Mouse (Mus musculus) adrenal gland, postnatal 36 days (tissue): ENCODE results near the gene Rbpj. TPM values are rescaled to one million over a fixed set of nuclear protein-coding genes. Genes with fewer than 3 reads are reported as not detected.
A peak's percentile ranks its signal among the peaks of the same experiment; 100 is the strongest.

Source experiments
- DNase-seq, 2 experiments: peaks; one replicate each; pipeline ENCODE4 v3.0.0; 2021; ENCODE audit warnings: mixed read lengths in 1 of 2
- total RNA-seq, 2 experiments: library from RNA; stranded (reverse); gene quantifications; 2 replicates each; pipeline ENCODE4 v1.2.3; 2021

Gene Rbpj
- total RNA-seq, 2 experiments from 2014 or later = 39.4 to 44.5 TPM

DNA sequence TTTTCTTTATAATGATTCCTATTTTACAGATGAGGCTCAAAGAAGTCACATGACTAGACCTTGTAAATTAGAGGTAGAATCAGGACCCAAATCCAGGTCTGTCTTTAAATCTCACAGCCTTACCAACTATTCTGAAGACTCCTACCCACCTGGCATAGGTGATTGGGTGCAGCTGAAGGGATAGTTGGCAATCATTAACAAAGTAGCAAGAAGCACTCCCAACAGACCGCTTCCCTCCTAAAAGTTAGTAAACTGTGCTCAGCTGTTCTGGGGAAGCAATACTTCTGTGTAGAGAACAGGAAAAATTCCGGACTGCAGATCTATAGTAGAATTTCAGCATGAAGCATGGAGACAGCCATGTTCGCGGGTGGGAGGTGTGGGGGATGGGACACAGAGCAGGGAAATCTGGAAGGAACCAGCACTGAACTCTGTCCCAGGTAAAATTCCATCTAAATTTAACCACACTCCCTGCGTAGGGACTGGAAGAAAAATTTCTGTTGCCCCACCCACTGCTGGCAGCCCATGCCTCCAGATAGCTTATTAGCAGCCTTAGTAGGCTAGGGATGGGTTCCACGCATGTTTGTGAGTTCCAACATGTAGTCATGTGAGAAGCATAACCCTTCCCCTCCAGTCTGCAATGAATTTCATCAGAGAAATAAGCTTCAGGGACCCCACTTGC, 3.3 kb downstream of the Rbpj start:
- no peak for DNase-seq

DNA sequence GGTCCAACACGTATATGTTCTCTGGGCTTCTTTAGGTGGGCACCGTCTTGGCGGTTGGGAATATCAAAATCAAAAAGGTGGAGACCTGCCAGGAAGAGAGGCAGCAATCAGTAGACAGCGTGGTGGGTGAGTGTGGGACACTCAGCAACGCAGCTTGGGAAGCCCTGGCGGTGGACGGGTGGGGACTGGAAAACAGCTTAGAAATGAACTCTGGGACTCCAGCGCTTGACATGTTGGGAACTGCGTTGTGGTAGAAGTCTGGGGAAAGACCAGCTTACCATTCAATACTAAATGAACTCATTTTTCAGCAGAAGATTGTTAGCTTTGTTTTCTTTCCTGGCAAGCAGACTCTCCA, 3.8 kb downstream of the Rbpj start:
- DNase-seq = no peak

DNA sequence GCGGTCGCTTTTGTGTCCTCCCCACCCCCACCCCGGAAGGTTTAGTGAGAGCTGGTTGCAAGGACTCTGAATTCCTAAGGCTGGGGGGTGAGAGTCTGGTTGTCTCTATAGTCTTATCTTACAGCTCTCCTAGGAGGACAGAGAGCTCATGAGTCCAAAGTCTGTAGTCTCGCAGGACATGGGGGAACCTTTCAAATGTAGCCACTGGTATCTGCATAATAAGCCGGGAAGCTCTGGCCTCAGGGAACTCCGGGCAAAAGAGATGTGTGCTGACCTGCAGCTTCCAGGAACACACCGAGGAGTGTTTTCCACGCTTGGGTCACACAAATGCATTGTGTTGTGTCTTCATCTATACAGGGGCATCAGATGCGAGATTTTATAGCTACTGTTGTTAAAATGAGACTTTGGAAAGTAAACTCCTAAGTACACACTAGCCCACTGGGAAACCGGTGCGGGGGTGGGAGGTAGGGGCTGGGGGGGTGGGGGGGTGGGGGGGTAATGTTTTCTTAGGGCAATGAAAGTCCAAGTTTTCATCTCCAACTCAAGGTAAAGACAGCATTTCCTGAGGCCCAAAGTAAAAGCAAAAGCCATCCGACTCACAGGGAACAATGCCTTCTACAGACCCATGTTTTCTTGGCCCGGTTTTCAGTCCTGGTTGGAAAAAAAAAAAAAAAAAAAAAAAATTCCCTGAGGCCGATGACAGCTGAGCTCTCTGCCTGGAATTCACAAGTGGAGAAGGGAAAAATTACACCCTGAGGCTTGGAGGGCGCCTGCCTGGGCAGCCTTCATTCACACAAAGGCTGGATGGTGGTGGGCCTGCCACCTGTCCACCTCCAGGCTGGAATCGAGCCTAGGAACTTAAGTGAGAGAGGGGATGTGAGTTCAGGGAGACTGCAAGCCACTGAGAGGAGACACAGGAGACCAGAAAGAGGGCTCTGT, 4.5 kb downstream of the Rbpj start:
- DNase-seq = no peak

DNA sequence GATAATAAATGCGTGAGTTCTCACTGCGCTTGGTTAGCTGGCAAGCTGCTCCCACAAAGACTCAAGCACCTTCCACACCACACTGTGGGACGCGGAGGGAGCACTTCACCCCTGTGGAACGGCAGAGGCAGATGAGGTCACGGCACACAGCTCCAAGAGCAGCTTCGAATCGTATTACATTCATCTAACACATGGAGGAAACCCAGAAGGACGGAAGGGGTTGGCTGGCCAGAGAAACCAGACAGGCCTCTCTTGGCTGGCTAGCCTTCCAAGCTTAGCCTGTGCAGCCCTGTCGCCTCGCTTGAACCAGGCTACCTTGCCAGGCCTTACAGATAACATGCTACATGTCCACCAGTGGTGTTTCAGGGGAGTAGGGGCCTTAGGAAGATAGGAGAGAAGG, 6.5 kb downstream of the Rbpj start:
- no peak for DNase-seq

DNA sequence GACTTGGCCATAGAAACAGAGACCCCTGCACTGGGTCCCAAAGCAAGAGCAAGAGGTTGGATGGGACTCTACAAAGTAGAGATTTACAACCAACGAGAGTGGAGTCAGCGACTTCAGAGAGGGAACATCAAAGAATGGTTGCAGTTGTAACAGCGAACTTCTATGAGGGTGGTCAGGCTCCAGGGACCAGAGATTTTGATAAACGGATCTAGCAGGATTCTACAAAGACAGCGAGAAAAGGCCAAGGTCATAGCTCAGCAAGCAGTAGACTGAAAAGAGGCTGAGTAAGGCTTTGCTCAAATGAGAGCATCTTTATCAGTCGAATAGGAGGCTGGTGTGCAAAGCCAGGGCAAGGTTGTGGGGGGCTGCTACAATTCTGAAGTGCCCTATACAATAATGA, 13.2 kb downstream of the Rbpj start:
- peak; percentile 38 to 66 for DNase-seq

DNA sequence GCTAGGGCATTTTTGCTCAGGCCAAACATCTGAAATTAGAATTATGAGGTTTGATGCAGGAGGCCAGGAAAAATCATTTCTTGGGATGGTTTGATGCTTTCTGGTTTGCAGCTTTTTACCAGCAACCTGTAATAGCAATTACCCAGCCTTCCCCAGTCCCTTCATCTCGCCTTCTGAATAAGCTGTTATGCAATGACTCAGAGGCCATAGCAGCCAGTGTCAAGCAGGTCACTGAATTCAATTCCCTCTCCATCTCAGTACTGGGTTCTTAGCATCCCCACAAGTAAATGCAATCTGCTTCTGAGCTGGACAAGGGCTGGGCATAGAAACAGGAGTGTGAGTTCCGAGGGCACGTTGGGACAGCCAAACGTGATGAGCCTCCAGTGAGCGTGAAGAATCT, 13.9 kb downstream of the Rbpj start:
- peak in 1 of 2 experiments; percentile 17 for DNase-seq

DNA sequence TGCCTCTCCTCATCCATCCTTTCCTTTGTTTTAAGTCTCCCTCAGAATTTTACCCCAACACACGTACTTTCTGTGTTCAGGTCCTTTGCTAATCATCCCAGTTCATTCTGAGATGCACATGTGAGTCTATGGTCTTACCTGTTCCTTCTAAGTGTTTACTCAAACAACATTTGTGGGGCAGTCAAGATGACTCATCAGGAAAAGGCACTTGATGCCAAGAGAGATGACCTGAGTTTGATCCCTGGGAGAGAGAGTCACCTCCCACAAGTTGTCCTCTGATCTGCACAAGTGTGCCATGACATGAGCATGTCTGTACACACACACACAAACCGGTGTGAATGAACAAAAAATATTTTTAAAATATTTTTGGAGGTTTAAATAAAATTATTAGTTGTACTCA, 15.1 kb downstream of the Rbpj start:
- no peak for DNase-seq

DNA sequence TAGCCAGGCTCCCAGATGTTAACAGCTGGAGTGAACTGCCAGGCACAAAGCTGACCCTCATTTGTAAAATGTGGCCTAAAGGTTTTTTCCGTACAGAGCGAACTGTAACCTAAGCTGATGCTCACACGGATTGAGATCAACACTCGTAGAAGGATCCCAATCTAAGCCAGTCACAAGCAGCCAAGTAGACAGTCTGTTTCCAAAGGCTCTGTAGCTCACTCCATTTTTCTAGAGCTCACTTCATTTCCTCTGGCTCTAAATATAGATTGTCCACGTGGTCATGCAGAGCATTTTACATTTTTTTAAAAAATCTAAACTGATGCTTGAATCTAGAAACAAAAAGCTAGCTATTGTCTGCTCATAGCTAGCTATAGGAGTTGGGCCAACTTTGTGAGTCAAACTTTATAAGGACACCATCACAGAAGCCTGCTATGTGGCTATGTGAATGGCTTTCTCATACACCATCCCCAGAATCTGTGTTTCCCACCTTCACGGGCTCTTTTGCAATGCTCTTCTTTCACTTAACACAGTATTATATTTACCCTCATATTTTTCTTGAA, 19.2 kb downstream of the Rbpj start:
- DNase-seq = no peak

DNA sequence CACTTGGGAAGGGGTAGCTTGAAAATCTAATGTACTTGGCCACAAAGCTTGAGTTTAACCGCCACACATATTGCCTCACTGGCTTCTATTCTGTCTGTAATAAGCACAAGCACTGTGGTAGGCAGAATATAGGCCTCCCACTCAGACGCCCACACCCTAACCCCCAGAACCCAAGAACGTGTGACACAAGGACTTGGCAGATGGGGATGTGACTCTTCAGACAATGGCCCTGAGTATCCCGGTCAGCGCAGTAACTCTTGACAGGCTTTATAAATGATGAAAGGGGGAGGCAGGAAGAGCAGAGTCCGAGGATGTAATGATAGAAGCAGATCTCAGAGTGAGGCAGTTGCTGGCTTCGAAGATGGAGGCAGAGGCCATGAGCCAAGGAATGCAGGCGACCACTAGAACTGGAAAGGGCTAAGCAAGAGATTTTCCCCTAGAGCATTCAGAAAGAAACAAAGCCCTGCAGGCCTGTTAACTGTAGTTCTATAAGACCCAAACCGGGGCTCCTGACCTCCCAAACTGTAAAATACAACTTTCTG, 20.1 kb downstream of the Rbpj start:
- peak in 1 of 2 experiments; percentile 22 for DNase-seq

DNA sequence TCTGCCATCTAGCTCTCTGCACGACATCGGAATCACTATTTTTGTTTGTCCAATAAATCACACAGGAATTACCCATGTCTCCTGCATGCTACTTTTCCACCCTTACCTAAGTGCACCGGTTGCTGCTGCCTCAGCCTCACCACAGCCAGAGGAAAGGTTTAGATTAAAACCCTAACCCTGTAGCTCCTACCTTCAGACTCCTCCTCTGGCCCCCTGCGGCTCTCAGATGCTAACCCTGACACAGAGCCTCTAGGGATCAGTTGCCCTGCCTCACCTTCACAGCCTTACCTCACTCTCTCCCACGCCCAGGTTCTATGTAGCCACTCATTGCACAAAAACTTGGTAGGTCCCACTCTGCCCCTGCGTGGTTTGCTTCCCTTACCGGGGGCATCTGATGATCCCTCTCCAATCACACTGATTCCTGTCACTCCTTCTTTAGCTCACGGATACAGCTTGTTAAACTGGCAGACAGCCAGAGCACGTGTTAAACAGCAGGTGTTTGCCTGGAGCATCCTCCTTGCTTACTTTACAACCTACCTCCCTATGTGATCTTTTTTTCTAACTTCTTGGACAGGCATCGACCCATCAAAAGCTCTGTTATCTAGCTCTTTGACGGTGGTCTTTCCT, 21.1 kb downstream of the Rbpj start:
- DNase-seq = no peak

DNA sequence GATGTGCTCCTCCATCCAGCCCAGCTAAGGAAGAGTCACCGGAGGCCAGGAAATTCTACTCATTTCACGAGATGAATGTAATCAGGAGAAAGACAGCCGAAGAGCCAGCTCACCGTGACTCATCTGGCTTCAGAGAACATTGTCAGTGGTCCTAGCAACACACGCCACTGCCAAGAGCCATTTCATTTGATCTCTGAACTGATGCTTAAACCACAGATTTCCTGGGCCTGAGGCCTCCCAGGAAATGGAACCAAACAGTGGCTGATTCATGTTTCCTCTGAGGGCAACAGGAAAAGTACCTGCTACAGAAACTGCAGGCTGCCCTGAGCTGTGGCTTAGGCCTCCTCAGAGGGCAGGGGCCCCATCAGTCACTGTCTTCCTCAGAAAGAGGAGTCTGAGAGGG, 24.7 kb downstream of the Rbpj start:
- DNase-seq = peak; percentile 76 to 80

DNA sequence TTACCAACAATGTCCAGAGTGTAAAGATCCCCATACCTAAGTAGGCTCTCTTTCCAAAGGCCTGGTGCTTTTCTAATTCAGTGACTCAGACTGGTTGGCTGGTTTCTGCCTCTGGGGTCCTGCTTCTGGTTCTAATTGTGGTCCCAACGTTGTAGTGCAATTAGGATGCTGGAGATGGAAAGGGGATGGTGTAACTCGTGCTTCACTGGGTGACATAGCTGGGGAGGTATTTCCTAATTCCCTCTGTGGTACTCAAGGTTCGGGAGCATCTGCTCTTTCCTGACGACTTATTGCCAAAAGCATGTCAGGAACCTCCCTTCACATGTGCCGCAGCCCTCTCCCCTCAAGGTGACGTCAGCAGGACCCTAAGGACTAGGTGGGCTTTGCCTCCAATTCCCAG, 27.8 kb downstream of the Rbpj start:
- DNase-seq = no peak

DNA sequence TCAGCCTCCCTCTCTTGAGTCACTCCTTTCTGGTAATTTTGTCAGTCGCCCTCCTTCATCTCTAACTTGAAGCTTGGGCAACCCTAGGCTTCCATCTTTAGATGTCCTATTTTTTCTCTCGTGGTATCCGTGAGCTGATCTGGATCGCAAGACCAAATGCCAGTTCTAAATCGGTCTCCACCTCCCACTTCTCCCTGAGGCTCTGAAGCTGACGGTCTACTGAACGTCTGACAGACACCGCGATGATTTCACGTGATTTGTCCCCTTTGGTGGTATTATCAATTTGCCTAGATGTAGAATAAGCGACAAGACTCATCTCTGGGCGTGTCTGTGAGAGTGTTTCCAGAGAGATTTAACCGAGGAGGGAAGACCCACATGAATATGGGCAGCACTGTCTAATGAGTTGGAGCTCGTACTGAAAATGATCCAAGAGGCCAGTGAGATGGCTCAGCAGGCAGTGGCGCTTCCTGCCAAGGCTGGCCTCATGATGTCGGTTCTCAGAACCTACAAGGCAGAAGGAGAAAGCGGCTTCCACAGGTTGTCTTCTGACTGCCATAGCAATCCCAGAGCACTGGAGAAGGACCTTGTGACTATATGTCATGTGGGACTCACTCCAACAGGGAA, 28.7 kb downstream of the Rbpj start:
- DNase-seq = no peak

DNA sequence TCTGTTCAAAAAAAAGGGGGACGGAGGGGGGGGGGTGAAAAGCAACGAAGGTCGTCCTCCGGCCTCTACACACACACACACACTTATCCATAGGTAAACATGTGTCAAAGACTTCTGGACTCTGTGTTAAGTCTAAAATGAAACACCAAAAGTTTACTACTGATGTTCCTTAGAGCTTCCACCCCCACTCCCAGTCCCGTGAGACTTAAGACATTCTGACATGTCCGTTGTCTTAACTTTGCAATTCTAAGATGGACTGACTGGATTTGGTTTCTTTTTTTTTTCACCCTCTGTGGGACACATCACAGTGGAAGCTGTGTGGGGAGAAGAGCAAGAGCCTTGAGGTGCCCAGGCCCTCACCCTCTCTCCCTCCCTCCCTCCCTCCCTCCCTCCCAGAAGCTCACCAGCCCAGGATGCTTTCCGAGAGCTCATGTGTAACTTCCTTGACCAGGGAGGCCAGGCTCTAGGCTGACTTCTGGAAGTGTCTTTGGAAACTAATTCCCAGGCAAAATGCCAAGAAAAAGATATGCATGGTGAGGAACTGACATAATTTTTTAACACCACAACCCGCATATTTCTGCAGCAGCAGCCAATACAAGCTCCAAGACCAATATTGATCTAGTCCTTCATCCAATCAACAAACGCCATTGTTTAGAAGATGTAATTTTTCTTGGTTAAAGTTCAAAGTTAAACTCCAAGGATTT, 31.0 kb downstream of the Rbpj start:
- no peak for DNase-seq

DNA sequence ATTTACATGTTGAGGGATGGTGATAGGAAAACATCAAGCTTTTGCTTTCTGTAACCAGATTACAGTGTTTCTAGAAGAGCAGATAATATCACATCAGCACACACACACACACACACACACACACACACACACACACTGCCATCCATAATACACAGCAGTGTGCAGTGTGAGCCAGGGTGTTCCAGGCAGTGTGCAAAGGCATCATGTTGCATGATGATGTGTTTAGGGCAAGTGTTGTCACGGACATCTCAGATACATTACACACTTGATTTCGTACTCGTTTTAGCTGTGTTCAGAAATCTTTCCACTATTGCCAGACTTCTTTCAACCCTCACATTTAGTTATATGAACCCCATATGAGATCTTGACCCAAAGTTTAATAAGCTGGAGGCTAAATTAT, 33.6 kb downstream of the Rbpj start:
- DNase-seq = no peak

DNA sequence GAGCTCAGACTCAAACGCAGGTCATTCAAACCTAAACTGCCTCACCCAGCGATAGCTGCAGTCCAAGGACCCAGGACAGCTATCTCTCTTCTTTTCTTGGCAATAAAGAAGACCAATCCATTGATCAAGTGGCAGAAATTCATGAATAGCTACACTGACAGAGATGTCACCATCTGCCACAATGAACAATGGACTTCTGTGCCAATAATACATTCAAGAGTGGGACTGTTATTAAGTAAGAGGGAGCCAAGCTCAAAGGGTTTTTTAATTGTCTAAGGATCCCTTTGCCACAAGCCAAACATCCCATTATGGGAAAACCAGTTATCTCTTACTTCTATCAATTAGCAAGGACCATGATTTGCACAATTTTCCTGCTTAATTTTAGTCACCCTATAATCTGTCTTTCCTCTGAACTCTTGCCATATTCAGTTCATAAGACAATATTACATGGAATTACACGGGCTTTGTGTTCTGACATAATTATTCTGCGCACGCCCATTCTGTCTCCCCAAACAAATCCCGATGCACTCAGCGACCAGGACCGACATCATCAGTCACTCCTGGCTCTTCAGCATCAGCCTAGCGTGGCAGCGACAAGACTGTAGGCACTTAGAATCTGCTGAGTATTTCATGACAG, 34.7 kb downstream of the Rbpj start:
- DNase-seq = no peak

DNA sequence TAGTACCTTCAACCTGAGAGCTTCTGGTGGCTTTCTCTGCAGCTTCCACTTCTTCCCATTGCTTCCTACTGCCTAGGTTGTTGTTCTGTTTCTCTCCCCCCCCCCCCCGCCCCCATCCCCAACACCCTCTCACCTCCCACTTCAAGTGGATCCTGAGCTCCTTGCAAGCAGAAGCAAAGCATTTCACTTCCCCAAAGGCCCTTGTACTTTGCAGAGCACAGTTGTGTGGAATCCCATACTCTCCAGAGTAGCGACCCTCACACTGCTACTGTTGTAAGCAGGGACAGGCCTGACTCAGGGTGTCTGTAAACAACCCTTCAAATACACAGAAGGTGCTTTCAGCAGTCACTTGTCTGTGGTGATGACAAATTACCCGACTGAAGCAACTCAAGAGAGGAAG, 37.3 kb downstream of the Rbpj start:
- no peak for DNase-seq

DNA sequence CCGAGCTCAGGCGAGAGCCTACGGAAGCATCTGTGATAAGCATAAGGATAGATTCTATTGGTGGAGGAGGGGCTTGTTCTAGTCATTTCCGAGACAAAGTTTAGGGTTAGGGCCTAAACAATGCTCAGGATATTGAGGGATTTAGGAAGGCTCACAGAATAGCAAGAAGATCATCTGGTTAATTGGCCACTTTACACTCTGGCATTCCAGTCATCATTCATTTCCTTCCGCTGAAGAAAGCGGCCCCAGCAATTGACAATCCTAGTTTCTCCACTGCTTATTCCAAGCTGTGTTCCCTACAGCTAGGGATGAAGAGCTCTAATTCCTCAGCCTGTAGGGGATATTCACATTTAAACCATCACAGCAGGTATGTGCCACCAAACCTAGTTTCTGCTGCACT, 39.8 kb downstream of the Rbpj start:
- no peak for DNase-seq

DNA sequence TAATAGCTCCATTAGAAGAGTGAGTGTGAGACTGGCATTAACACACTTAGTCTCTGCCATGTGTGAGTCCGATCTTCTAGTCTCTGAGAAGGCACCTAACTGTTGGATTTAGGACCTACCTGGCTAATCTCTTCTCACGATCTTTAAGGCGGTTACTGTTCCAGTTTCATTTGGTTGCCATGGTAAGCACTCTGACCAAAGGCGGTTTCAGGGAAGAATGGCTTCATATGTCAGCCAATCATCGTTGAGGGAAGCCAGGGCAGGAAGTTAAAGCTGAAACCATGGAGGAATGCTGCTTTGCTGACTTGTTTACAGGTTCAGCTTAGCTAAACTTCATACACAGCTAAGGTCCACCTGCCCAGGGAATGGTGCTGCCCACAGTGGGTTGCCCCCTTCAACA, 41.4 kb downstream of the Rbpj start:
- no peak for DNase-seq

DNA sequence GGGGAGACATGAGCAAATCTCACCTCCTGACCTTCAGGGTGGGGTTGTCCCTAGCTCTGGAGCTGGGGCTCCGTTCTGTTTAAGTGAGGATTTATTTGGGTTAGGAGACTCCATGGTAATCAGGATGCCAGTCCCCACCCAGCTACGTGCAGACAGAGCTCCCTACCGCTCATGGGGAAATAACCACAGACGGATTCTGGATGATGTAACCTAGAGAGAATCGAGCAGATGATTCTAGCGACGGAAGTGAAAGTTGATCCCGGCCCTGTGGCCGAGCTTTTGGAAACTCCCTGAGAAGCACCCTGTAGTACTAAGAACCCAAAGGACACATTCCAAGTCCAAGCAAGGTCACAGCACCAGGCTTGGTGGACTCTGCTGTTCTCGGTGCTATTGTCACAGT, 43.5 kb downstream of the Rbpj start:
- DNase-seq = peak in 1 of 2 experiments; percentile 19

DNA sequence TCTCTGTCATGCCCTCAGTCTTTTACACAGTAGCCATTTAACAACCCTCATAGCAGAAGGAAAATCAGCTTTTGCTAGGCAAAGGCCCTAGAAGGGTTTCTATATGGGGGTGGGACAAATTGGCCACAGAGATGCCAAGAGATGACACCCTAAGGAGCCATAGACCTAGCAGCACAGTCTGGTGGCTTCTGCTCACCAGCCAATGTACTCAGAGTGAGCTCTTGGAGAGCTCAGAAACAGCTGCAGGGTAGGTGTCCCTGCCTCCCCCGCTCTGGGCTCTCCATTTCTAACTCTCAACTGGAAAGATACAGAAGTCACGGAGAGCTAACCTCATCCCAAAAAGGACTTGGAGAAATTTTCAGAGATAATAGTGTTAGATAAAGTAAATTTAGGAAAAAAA, 44.0 kb downstream of the Rbpj start:
- no peak for DNase-seq
